Mouse (Mus musculus): ENCODE measurements around the gene Ryr2.
A peak's percentile ranks its signal among the peaks of the same experiment; 100 is the strongest.
"Not testable (repeated sequence)": the region's sequence is repeated elsewhere in the genome, so short reads cannot be mapped to it uniquely, and the experiment has no call there.

The Ryr2 gene

DNA sequence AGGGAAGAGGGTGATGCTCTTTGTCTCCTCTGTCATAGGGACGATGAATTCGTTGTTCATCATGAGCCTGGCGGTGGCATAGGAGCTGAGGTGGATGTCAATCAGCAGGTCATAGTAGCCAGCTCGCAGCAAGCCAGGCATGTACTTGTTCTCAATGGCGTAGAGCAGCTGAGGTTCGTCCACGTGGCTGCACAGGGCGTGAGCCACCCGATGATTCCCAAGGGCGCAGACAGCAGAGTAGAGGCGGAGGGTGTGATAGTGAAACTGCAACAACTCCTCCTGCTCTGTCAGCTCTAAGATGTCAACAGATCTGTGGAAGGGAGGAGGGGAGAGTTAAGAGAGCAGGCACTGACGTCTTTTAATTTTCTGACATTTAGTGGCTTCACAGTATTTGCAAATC, 368.5 kb downstream of the Ryr2 start:
- DNase-seq, result no peak

- no peak for DNase-seq
These were observed 390.5 kb downstream of the Ryr2 start for GRCm38 (mm10) chr13:11716216-11716615.

GRCm38 (mm10) chr13:11709708-11710471, 396.9 kb downstream of the Ryr2 start:
- no peak for DNase-seq

- DNase-seq, result no peak
These were observed 405.0 kb downstream of the Ryr2 start for GRCm38 (mm10) chr13:11701721-11702120.

DNA sequence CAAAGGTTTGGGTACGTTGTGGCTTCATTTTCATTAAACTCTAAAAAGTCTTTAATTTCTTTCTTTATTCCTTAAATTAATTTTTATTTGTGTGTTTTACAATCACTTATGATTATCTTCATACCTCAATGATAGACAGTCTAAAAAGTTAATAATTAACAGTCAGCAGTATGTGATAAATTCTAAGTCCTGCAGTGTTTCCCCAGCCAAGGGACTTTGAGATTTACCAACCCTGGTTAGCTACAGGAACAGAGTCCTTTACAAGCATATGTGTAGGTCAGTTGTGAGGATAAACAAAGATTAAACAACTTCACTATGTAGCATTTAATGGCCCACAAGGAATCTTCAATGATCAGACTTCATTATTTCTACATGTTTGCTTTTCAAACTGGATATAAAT, 410.2 kb downstream of the Ryr2 start:
- DNase-seq, result no peak

DNA sequence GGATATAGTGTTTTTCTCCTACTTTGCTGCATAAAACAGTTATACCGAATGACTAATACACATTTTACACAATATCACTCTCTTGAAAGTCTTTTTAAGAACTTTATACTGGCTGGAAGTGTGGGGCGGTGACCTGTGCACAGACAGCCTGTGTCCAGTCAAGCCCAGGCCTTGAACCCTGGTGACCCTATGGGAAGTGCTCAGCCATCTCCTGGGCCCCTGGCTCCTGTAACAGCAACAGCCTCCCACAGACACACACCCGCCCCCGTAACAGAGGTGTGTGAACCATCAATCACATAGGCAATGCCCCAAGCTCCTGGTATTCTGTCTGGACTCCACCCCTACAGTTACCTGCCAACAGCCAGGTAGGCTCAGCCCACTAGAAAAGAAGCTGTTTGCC, 424.9 kb downstream of the Ryr2 start:
- DNase-seq, result no peak

DNA sequence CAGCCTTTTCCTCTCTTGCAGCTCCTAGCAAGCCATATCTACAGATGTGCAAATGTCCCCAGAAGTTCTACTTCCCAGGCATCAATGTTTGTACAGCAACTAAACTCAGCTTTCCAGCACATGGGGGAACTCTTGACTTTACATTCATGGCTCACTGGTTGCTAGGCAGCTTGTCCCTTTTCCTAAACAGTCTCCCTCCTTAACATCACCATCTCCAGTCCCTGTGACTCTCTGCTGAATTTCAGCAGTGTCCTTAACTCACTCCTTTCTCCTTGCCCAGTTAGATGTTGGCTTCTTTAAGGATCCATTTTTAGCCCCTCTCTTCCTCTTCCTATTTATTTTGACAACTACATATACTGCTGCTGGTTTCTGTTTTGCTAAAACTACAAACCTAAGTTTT, 443.9 kb downstream of the Ryr2 start:
- DNase-seq, result no peak

- no peak for DNase-seq
These were observed 461.9 kb downstream of the Ryr2 start for GRCm38 (mm10) chr13:11644846-11645245.

DNA sequence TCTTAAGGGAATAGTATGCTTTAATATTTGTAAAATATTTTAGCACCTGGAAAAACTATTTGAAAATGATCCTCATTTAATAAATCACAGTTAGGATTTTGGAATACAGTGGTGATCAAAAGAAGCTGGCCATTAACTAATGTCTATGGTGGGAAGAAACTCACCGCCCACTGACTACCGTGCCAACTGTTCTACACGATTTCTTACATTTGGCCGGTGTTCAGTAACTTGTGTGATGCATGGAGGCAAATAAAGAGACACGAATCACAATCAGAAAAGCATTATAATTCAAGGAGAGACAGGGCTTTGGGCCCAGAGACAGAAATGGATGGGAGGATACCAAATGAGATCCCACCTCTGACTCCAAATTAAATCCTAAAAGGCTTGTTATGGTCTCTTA, 470.4 kb downstream of the Ryr2 start:
- DNase-seq, result no peak

DNA sequence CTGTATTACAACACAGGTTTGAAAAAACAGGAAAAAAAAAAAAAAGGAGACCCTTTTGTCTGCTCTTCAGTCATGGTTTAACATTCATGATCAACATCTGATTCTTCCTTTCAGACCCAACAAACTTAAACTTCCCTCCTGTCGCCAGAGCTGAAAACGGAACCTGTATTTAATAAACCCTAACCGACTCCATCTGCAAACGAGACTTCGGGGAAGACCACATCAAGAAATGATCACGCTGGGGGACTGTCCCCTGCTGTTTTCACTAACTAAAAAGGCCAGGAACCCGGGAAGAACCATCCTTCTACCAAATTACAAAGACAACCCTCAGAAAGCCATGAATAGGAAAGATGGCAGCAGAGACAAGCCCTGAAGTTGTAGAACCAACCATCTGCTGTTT, 482.2 kb downstream of the Ryr2 start:
- DNase-seq, result no peak

DNA sequence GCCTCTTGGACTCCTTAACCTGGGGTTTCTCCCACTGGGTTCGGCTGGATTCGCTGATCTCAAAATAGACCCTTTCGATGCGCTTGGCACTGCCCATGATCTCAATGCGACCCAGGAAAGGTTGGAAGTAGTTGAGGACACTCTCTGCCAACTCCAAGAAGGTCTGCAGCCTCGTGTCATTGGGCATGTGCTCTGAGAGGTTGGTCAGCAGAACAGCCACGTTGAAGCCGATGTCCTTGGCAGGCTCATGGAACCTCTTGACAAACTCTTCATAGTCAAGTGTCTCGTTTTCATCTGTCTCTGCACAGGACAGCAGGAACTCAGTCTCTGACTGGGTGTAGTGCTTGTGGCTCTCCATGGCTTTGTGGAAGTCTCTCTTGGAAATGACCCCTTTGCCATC, 511.3 kb downstream of the Ryr2 start:
- DNase-seq, result no peak

GRCm38 (mm10) chr13:11585283-11585682, 521.5 kb downstream of the Ryr2 start:
- DNase-seq, result no peak

DNA sequence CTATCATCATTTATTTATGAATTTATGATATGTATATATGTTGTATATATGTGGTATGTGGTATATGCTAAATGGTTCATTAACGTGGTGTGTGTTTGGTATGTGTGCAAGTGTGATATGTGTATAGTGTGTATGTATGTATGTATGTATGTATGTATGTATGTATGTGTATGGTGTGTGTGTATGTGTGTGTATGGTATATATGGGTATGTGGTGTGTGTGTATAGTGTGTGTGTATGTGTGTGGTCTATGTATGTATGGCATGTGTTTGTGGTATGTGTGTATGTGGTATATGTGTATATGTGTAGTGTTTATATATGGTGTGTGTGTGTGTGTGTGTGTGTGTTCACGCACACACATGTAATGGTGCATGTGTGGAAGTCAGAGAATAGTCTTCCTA, 534.2 kb downstream of the Ryr2 start:
- DNase-seq, result no peak

GRCm38 (mm10) chr13:11567376-11567775, 539.4 kb downstream of the Ryr2 start:
- DNase-seq, result no peak

- no peak for DNase-seq
These were observed 540.3 kb downstream of the Ryr2 start for GRCm38 (mm10) chr13:11566486-11566885.

DNA sequence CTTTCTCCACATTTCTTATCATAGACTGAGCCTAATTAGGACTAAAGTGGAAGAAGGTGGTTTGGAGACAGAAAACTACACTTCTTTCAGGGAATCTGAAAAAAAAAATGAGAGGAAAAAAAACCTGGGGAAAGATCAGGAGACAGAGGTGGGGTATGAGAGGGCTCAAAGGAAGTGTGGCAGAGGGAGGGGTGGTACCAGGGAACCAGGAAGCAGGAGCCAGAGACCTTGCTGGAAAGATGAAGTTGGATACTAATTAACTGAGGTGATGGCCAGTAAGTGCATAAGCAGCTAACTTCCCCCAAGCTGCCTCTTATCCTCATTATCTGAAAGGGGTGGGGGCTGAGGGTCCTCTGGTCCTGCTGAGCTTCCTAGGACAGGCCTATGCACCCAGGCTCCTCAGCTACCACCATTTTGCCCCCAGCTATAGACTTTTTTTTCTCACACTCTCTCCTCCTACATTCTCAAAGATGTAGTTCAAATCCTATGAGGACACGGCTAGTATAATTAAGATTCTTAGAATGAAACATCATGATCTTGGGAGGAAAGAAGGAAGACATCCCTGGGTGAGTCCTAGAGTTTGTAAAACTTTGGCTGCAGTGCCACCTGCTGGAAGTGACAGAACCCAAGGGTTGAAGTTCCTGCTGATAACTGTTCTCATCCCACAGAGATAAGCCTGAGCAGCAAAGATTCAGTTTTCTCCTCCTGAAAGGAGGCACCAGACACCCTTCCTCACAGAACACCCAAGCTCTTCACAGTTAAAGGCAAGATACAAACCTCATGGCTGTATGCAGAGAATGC, 543.3 kb downstream of the Ryr2 start:
- DNase-seq, result peak; percentile 37 to 56

DNA sequence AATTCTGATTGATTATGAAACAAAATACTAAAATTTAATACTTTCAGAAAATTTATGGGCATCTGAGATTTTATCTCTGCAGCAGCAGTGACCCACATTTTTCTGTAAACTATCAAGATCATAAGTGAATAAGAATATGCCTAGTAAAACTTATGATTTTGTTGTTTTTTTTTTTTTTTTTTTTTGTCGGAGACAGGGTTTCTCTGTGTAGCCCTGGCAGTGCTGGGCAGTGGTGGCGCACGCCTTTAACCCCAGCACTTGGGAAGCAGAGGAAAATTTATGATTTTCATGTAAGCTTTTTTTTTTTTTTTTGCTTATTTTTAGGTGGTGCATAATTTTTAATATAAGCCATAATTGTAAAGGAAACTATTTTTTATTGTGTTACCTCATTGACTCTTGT, 557.1 kb downstream of the Ryr2 start:
- no peak for DNase-seq

GRCm38 (mm10) chr13:11549136-11549535, 557.6 kb downstream of the Ryr2 start:
- not testable (repeated sequence) for DNase-seq

DNA sequence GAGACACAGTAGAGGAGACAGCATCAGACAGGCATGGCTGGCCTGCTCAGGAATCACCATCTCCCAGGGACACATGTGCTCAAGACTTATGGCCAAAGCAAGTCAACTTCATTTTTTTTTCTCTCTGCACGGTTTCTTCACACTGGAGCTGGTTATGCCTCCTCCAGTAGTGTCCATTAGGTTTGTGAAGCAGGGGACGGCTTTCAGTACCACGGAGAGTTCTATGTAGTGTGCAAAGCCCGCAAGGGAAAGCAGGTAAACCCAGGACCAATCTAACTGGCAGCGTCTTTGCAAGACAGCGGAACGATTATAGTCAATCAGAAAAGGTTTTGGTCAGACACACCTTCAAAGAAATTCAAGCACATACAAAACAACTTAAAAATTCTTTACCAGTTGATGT, 560.9 kb downstream of the Ryr2 start:
- DNase-seq, result no peak

- no peak for DNase-seq
These were observed 564.2 kb downstream of the Ryr2 start for GRCm38 (mm10) chr13:11542546-11542945.

- DNase-seq, result no peak
These were observed 569.9 kb downstream of the Ryr2 start for GRCm38 (mm10) chr13:11536851-11537250.

- no peak for DNase-seq
These were observed 570.9 kb downstream of the Ryr2 start for GRCm38 (mm10) chr13:11535874-11536273.

DNA sequence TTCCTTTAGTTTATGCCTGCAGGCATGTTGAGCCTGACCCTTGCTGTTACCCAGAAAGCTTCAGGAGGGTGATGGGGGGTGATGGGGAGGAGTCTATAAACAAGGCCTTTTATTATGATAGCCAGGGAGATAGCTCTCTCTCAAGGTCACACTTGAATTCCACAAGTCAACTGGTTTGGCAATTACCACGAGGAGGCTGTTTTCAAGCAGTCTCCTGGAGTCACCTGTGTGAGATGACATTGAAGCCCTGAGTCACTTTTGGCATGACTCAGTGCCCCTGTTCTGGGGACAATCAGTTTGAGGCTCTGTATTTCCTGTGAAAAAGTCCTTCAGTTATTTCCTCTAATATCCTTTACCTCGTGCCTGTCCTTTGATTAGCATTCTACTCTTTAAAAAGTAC, 573.5 kb downstream of the Ryr2 start:
- DNase-seq, result no peak
